Mouse (Mus musculus) urinary bladder, postnatal 10 days (tissue): ENCODE results near the gene Ptprm.
A peak's percentile ranks its signal among the peaks of the same experiment; 100 is the strongest.

Experiments
- DNase-seq: peaks from one replicate; pipeline ENCODE4 v3.0.0; 2022; ENCODE audit warnings: low spot score

Ptprm gene

GRCm38 (mm10) chr17:67071231-67072009 is 282.8 kb downstream of the Ptprm start:
- DNase-seq, result no peak

- DNase-seq, result no peak
Observed at GRCm38 (mm10) chr17:67063611-67064010, 290.6 kb downstream of the Ptprm start.

GRCm38 (mm10) chr17:67055681-67056080 is 298.6 kb downstream of the Ptprm start:
- DNase-seq, result no peak

GRCm38 (mm10) chr17:67054202-67054601 is 300.1 kb downstream of the Ptprm start:
- no peak for DNase-seq

GRCm38 (mm10) chr17:67052624-67053314 is 301.5 kb downstream of the Ptprm start:
- no peak for DNase-seq

- DNase-seq, result no peak
Observed at GRCm38 (mm10) chr17:67047697-67048096, 306.6 kb downstream of the Ptprm start.

- DNase-seq, result no peak
Observed at GRCm38 (mm10) chr17:67038558-67038957, 315.7 kb downstream of the Ptprm start.

- no peak for DNase-seq
Observed at GRCm38 (mm10) chr17:67033547-67033946, 320.7 kb downstream of the Ptprm start.

- DNase-seq, result no peak
Observed at GRCm38 (mm10) chr17:67032021-67032420, 322.2 kb downstream of the Ptprm start.

- no peak for DNase-seq
Observed at GRCm38 (mm10) chr17:67031341-67031740, 322.9 kb downstream of the Ptprm start.

GRCm38 (mm10) chr17:67027274-67027673 is 327.0 kb downstream of the Ptprm start:
- no peak for DNase-seq

GRCm38 (mm10) chr17:67016501-67016900 is 337.8 kb downstream of the Ptprm start:
- DNase-seq, result no peak

GRCm38 (mm10) chr17:67013217-67013616 is 341.0 kb downstream of the Ptprm start:
- no peak for DNase-seq

- no peak for DNase-seq
Observed at GRCm38 (mm10) chr17:67011836-67012583, 342.2 kb downstream of the Ptprm start.

GRCm38 (mm10) chr17:67010136-67010535 is 344.1 kb downstream of the Ptprm start:
- no peak for DNase-seq

GRCm38 (mm10) chr17:67008137-67008536 is 346.1 kb downstream of the Ptprm start:
- DNase-seq, result no peak

- peak; percentile 14 for DNase-seq
Observed at GRCm38 (mm10) chr17:67006740-67007385, 347.4 kb downstream of the Ptprm start.

- DNase-seq, result no peak
Observed at GRCm38 (mm10) chr17:66996882-66997281, 357.4 kb downstream of the Ptprm start.

GRCm38 (mm10) chr17:66996016-66996415 is 358.2 kb downstream of the Ptprm start:
- no peak for DNase-seq

- DNase-seq, result no peak
Observed at GRCm38 (mm10) chr17:66991815-66992214, 362.4 kb downstream of the Ptprm start.

GRCm38 (mm10) chr17:66990761-66991160 is 363.5 kb downstream of the Ptprm start:
- no peak for DNase-seq

- DNase-seq, result no peak
Observed at GRCm38 (mm10) chr17:66988014-66988413, 366.2 kb downstream of the Ptprm start.
